Mouse (Mus musculus) CH12.LX (cell line): ENCODE data around the gene B230219D22Rik.

ENCODE experiments used
- CHD1 ChIP-seq: IDR thresholded peaks from 2 replicates; pipeline ENCODE4 v1.6.1; 2012; ENCODE audit warnings: low read depth, low read length, improper control_type of control experiment, inconsistent platforms
- CTCF ChIP-seq, 2 experiments: IDR thresholded peaks in 1 of 2; conservative IDR thresholded peaks in 1 of 2; 2 replicates each; pipeline ENCODE4 v1.5.1; 2011 to 2012; ENCODE audit warnings: low read depth in 2 of 2, low read length in 2 of 2, improper control_type of control experiment in 1 of 2, inconsistent platforms in 1 of 2, mild to moderate bottlenecking in 1 of 2, moderate library complexity in 1 of 2
- EP300 ChIP-seq: IDR thresholded peaks from 2 replicates; pipeline ENCODE4 v1.6.1; 2011; ENCODE audit warnings: low read length, improper control_type of control experiment
- GABPA ChIP-seq: IDR thresholded peaks from 2 replicates; pipeline ENCODE4 v1.6.1; 2012; ENCODE audit warnings: low read depth, low read length, improper control_type of control experiment, inconsistent platforms; ENCODE audit not compliant: insufficient replicate concordance
- MYC ChIP-seq: IDR thresholded peaks from 2 replicates; pipeline ENCODE4 v1.6.1; 2011; ENCODE audit warnings: low read depth, mild to moderate bottlenecking, improper control_type of control experiment, low read length
- POLR2A ChIP-seq: IDR thresholded peaks from 2 replicates; pipeline ENCODE4 v1.6.1; 2011; ENCODE audit warnings: low read depth, mild to moderate bottlenecking, improper control_type of control experiment, low read length
- TCF12 ChIP-seq: IDR thresholded peaks from 2 replicates; pipeline ENCODE4 v1.6.1; 2014; ENCODE audit warnings: low read depth, mild to moderate bottlenecking, inconsistent platforms, low read length, improper control_type of control experiment
- USF1 ChIP-seq: IDR thresholded peaks from 2 replicates; pipeline ENCODE4 v1.6.1; 2014; ENCODE audit warnings: low read depth, mild to moderate bottlenecking, inconsistent platforms, low read length, improper control_type of control experiment
- ZNF384 ChIP-seq: IDR thresholded peaks from 2 replicates; pipeline ENCODE4 v1.6.1; 2012; ENCODE audit warnings: low read depth, low read length, improper control_type of control experiment, inconsistent platforms

DNA sequence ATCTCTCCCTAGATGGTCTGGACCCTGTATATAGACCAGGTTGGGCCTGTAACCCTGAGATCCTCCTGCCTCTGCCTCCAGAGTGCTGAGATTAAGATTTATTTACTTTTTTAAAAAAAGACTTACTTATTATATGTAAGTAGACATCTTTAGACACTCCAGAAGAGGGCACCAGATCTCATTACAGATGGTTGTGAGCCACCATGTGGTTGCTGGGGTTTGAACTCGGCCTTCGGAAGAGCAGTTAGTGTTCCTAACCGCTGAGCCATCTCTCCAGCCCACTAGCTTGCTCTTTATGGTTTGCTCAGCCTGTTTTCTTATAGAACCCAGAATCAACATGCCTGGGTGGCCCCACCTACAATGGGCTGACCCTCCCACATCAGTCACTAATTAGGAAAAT is 19.9 kb downstream of the B230219D22Rik start:
- TF ChIP-seq TCF12 (no peak), CTCF (conservative IDR thresholded peaks at IDR 0.05 in 1 of 2, IDR thresholded peaks at IDR 0.05 in 1 of 2; ENCODE audit: low read depth in 2 of 2, low read length in 2 of 2) (peak in 1 of 2 experiments; percentile 51; a peak in 2 of 4 replicates), GABPA (no peak), POLR2A (no peak), CHD1 (no peak), ZNF384 (no peak), USF1 (no peak), MYC (no peak), EP300 (no peak)
